Mouse (Mus musculus): Measurements from ENCODE around the gene Mbtps1. TPM values are rescaled to one million over a fixed set of nuclear protein-coding genes. Genes with fewer than 3 reads are reported as not detected.

The Mbtps1 gene
- total and polyA plus RNA-seq, 3 experiments, result 82.7 to 96.5 (median 89.4) TPM

- no peak for DNase-seq
Measured at GRCm38 (mm10) chr8:119502111-119502510, 56.4 kb downstream of the Mbtps1 start.

GRCm38 (mm10) chr8:119501598-119501997 is 56.9 kb downstream of the Mbtps1 start, which contains the start of gene Slc38a8:
Slc38a8 (minus strand) TSS chr8:119501698.
- DNase-seq, result no peak

DNA sequence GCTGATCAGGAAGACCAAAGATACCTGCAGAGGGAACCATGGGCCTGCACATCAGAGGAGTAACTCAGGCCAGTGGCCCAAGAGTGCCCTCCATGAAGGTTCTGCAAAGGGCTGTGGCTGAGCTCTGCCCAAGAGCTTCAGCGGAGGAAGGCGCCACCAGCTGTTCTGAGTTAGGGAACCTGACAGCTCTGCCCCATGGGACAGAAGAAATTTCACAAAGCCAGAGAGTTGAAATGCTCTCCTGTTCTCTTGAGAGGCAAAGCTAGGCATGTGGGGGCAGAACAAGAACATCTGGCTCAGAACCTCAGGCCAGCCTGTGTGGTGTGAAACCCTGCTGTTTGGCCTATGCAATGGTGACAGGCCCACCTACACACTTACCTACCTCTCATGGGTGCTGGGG is 58.7 kb downstream of the Mbtps1 start:
- no peak for DNase-seq

DNA sequence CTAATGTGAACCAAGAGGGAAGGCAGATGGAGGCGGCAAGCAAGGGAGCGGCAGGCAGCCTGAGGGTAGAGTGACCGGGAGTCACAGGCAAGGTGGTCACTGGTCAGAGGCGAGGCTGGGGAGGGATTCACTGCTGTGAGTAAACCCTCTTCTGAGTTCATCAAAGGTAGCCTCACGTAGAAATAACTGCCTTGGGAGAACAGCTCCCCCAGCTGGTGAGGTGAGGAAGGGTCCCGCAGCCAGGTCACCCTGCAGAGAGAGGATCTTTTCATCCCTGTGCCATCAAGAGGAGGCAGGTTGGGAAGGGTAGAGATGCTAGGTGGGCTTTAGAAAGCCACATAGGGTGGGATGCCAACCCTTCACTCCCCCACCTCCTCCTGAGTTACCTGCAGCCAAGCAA is 61.7 kb downstream of the Mbtps1 start:
- DNase-seq, result peak; percentile 61

- DNase-seq, result no peak
Measured at GRCm38 (mm10) chr8:119487093-119487492, 71.4 kb downstream of the Mbtps1 start.

- no peak for DNase-seq
Measured at GRCm38 (mm10) chr8:119484145-119484896, 74.2 kb downstream of the Mbtps1 start.

DNA sequence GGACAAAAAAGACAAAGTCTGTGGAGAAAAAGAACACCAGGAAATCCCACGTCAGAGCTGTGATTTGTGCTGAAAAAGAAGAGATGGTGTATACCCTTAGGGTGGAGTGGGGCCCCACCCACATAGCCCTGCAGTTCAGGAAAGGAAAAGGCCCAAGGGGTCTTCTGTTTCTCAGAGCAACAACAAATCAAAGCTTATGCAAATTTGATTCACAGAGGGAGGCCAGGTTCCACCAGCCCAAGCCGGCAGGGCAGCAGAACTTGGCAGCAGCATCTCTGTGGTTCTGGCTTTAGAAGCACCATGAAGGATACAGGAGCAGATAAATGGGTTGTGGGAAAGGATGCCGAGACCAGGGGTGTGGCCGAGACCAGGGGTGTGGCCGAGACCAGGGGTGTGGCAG is 79.9 kb downstream of the Mbtps1 start:
- DNase-seq, result no peak

DNA sequence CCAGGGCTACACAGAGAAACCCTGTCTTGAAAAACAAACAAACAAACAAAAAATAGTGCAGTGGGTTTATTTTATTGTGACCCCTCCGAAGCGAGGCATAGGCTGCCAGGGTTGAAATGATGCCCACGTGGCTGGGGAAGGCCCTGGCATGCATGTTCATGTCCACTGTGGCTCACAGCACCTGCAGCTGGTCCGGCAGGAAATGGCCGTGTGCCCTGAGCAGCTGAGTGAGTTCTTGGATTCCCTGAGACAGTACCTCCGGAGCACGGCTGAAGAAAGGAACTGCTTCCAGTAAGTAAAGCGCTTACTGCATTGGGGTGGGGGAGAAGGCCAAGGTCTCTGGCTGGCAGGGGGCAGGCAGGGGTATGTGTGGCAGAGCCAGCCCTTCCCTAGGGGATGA is 90.4 kb downstream of the Mbtps1 start:
- no peak for DNase-seq

- DNase-seq, result no peak
Measured at GRCm38 (mm10) chr8:119466794-119467193, 91.7 kb downstream of the Mbtps1 start.

- peak; percentile 36 for DNase-seq
Measured at GRCm38 (mm10) chr8:119466105-119466504, 92.4 kb downstream of the Mbtps1 start.

DNA sequence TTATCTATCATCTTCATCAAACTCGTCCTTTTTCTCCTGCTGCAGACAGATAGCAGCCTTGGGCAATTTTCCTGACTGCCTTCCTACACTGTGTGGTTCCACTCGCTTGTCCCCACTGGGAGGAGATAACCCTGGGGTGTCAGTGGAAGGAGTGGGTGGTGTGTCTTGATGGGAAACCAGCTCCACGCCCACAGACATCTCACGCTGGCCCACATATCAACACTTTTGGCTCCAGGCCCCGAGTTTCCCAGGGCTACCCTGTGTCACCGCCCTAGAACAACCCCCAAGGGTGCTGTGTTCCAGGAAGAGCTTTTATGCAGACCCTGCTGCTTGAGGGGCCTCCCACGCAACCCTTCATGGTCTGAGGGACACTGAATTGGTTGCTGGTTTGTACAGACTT is 94.8 kb downstream of the Mbtps1 start:
- DNase-seq, result no peak

DNA sequence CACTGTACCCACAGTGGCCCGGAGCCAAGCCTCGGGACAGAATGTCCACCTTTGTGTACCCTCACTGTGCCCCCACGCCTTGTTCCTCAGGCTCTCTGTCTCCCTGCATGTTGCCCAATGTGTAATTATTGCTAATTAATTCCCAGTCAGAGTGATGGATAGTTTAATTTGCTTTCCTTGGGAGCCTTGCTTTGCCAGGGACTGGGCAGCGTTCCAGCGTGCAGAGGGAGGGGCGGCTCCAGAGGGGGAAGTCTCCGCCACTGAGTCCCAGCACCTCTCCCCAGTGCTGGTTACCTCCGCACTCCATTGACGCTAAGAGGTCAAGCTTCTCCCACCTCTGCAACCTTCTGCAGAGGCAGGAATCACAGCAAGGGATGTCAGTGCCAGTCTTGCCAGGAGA is 97.2 kb downstream of the Mbtps1 start:
- no peak for DNase-seq

DNA sequence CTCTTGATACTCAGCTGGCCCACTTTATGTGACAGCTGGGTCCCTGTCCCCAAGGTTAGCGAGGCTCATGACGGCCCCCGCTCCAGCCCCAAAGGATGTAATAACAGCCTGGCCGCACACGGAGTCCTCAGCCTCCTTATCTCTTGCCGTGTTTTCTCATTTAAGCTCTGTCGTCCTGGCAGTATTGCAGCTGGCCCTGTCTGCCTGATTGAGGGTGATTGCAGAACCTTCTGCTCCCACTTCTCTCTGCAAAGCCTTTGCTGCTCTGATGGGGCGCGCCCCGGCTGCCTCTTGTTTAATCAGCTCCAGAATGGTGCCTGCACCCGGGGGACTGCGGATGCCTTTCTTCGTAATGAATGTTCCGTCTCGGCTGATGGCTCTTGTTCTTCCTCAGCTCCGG is 98.8 kb downstream of the Mbtps1 start:
- no peak for DNase-seq

Other genes starting within 250 kb of the Mbtps1 start
- gene Hsbp1, start 214.2 kb downstream of the Mbtps1 start, total RNA-seq (2021), result 100 to 1,000 TPM; 215 to 223 TPM
- gene Hsbp1, start 214.2 kb downstream of the Mbtps1 start, polyA plus RNA-seq (2012; rRNA removed), result 33.1 and 38.3 TPM in 2 replicates
- gene Mlycd, start 163.9 kb downstream of the Mbtps1 start, total RNA-seq (2021), result 10 to 100 TPM; 41.8 to 69.4 TPM
- gene Mlycd, start 163.9 kb downstream of the Mbtps1 start, polyA plus RNA-seq (2012; rRNA removed), result 110 and 118 TPM in 2 replicates
- gene Osgin1, start 124.6 kb downstream of the Mbtps1 start, total RNA-seq (2021), result 100 to 1,000 TPM; 123 to 166 TPM
- 266 and 274 TPM in 2 replicates for gene Osgin1, start 124.6 kb downstream of the Mbtps1 start, polyA plus RNA-seq (2012; rRNA removed)
- 1 to 10 TPM; 6.5 to 8.2 TPM for gene Necab2, start 112.0 kb downstream of the Mbtps1 start, total RNA-seq (2021)
- gene Necab2, start 112.0 kb downstream of the Mbtps1 start, polyA plus RNA-seq (2012; rRNA removed), result 6.8 and 8.4 TPM in 2 replicates
- not detected for gene Slc38a8, start 57.0 kb downstream of the Mbtps1 start, total RNA-seq (2021)
- 0.11 and 0.12 TPM in 2 replicates for gene Slc38a8, start 57.0 kb downstream of the Mbtps1 start, polyA plus RNA-seq (2012; rRNA removed)
- 10 to 100 TPM; 38.7 to 39.3 TPM for gene Hsdl1, start 16.4 kb upstream of the Mbtps1 start, total RNA-seq (2021)
- gene Hsdl1, start 16.4 kb upstream of the Mbtps1 start, polyA plus RNA-seq (2012; rRNA removed), result 22.8 and 24.1 TPM in 2 replicates
- gene Dnaaf1, start 16.5 kb upstream of the Mbtps1 start, total RNA-seq (2021), result under 1 TPM in 1 of 2 experiments, not detected in 1; 0.09 TPM
- not detected in 2 replicates for gene Dnaaf1, start 16.5 kb upstream of the Mbtps1 start, polyA plus RNA-seq (2012; rRNA removed)
- 10 to 100 TPM; 10.7 to 12.5 TPM for gene Taf1c, start 46.5 kb upstream of the Mbtps1 start, total RNA-seq (2021)
- gene Taf1c, start 46.5 kb upstream of the Mbtps1 start, polyA plus RNA-seq (2012; rRNA removed), result 41.3 and 46.2 TPM in 2 replicates
- not detected for gene Adad2, start 54.0 kb upstream of the Mbtps1 start, total RNA-seq (2021)
- not detected in 2 replicates for gene Adad2, start 54.0 kb upstream of the Mbtps1 start, polyA plus RNA-seq (2012; rRNA removed)
- gene Kcng4, start 76.9 kb upstream of the Mbtps1 start, total RNA-seq (2021), result under 1 TPM; 0.45 to 0.66 TPM
- 1.2 and 1.6 TPM in 2 replicates for gene Kcng4, start 76.9 kb upstream of the Mbtps1 start, polyA plus RNA-seq (2012; rRNA removed)
- 10 to 100 TPM; 17.0 to 21.0 TPM for gene Wfdc1, start 107.6 kb upstream of the Mbtps1 start, total RNA-seq (2021)
- gene Wfdc1, start 107.6 kb upstream of the Mbtps1 start, polyA plus RNA-seq (2012; rRNA removed), result 41.3 and 51.7 TPM in 2 replicates
- under 1 TPM; 0.24 to 0.46 TPM for gene Atp2c2, start 141.3 kb upstream of the Mbtps1 start, total RNA-seq (2021)
- not detected in 2 replicates for gene Atp2c2, start 141.3 kb upstream of the Mbtps1 start, polyA plus RNA-seq (2012; rRNA removed)
- 10 to 100 TPM in 1 of 2 experiments, 1 to 10 TPM in 1; 8.4 to 12.7 TPM for gene Tldc1, start 219.7 kb upstream of the Mbtps1 start, total RNA-seq (2021)
- gene Tldc1, start 219.7 kb upstream of the Mbtps1 start, polyA plus RNA-seq (2012; rRNA removed), result 13.0 and 13.2 TPM in 2 replicates